Mouse (Mus musculus) midbrain, embryonic 14.5 days (tissue): Measurements from ENCODE around the gene Mavs. TPM values are rescaled to one million over a fixed set of nuclear protein-coding genes. Genes with fewer than 3 reads are reported as not detected.

ENCODE experiments used
- ATAC-seq: fragments of 200-750 bp; cut with Nextera tagmentation; 2 replicates; pipeline ENCODE4 v1.8.0; 2017; ENCODE audit warnings: moderate number of reproducible peaks, moderate library complexity; ENCODE audit not compliant: low FRiP score, low TSS enrichment
- DNase-seq: peaks from one replicate; pipeline ENCODE4 v3.0.0-alpha.2; 2015
- H3K27ac ChIP-seq: fragments of 300-500 bp; sonication (generic); replicated peaks from 2 replicates; pipeline ENCODE4 v1.5.1; 2014; ENCODE audit warnings: mild to moderate bottlenecking, low read depth, low read length, moderate library complexity
- H3K27me3 ChIP-seq: fragments of 300-500 bp; sonication (generic); 2 replicates; pipeline ENCODE4 v1.6.1; 2014; ENCODE audit warnings: low read length, control low read depth, mixed read lengths; ENCODE audit not compliant: control insufficient read depth, insufficient read depth
- H3K36me3 ChIP-seq: fragments of 300-500 bp; sonication (generic); 2 replicates; pipeline ENCODE4 v1.6.1; 2014; ENCODE audit warnings: low read length, control low read depth; ENCODE audit not compliant: control insufficient read depth, insufficient read depth
- H3K4me1 ChIP-seq: fragments of 300-500 bp; sonication (generic); 2 replicates; pipeline ENCODE4 v1.6.1; 2014; ENCODE audit warnings: mild to moderate bottlenecking, antibody characterized with exemption, low read length, control low read depth; ENCODE audit not compliant: control insufficient read depth, insufficient read depth
- H3K4me2 ChIP-seq: fragments of 300-500 bp; sonication (generic); 2 replicates; pipeline ENCODE4 v1.6.1; 2014; ENCODE audit warnings: mild to moderate bottlenecking, low read length, moderate library complexity
- H3K4me3 ChIP-seq: fragments of 300-500 bp; sonication (generic); replicated peaks from 2 replicates; pipeline ENCODE4 v1.5.1; 2014; ENCODE audit warnings: low read depth, low read length
- H3K9ac ChIP-seq: fragments of 300-500 bp; sonication (generic); replicated peaks from 2 replicates; pipeline ENCODE4 v1.6.1; 2014; ENCODE audit warnings: mild to moderate bottlenecking, low read length, moderate library complexity
- H3K9me3 ChIP-seq: fragments of 300-500 bp; sonication (generic); 2 replicates; pipeline ENCODE4 v1.6.1; 2016; ENCODE audit warnings: low read length, control low read depth, mixed read lengths; ENCODE audit not compliant: control insufficient read depth
- WGBS: fragments of 180-500 bp; shearing (Covaris S2); extraction: QIAGEN DNeasy Blood & Tissue Kit; methylation state at CpG from one replicate; pipeline ENCODE4 v1.1.7; 2014; 5-methylcytosine and 5-hydroxymethylcytosine counted together
- polyA plus RNA-seq: library from polyadenylated mRNA; unstranded; fragments of >200 nt; fragmentation: Nextera tagmentation; extraction: Ambion mirVana; gene quantifications from 2 replicates; pipeline ENCODE4 v1.2.1, GENCODE M21; 2014

The Mavs gene
- polyA plus RNA-seq, 1 experiment from 2014 or later, result 6.8 TPM

DNA sequence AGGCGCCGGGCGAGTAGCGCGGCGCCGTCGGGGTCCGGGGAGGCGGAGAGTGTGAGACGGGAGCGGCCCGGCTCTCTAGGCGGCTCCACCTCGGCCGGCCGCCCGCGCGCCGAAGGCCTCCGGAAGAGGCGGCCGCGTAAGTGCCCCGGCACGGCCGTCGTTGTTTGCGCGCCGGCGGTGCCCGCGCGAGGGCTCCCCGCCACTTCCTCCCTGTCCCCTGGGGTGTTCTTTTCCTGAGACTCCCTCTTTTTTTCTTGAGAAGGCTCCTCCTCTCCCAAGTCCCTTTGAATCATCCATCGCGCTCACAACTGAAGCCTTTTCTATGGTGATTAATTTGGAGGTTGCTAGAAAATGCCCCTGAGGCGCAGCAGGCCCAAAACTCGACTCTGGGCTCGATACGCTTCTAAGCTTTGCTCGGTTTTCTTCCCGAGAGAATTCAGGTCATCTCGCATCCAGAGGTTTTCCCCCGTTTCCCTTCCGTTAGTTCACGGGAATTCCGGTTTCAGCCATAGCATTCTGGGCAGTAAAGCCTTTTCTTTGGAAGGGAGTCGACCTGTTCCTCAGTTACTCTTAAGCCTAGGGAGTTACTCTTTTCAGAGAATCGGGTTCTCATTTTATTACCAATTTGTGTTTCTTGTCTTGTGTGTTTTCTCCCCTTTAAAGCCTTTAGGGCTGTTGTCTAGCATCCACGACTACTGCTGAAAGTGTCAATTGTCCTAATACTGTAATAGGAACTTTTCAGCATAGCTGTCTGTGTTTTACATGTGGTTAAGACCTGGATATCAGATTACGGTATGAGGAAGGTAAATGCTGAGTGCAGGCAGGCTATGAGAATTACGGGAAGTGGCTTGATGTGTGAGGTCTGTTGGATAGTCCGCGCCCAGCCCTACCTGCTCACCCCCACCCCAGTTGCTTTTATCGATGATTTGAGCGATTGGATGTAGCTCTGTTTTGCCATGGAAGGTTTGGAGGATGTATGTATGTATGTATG is 29.1 kb downstream of the Mavs start:
- Histone ChIP-seq H3K9me3 (no peaks in the 10 kb centered on the region), H3K4me3 (peak overlapping the region; percentile 88), H3K4me1 (peaks cover 23% of the 10 kb centered on the region), H3K27me3 (no peaks in the 10 kb centered on the region), H3K36me3 (no peaks in the 10 kb centered on the region), H3K4me2 (peak overlapping the region; percentile 83), H3K9ac (peak overlapping the region; percentile 94), H3K27ac (peak overlapping the region; percentile 98)
- peak; percentile 78 for DNase-seq
- peak; percentile 78 for ATAC-seq
- under 1% methylated on average over 56 of the region's 59 CpGs for WGBS

DNA sequence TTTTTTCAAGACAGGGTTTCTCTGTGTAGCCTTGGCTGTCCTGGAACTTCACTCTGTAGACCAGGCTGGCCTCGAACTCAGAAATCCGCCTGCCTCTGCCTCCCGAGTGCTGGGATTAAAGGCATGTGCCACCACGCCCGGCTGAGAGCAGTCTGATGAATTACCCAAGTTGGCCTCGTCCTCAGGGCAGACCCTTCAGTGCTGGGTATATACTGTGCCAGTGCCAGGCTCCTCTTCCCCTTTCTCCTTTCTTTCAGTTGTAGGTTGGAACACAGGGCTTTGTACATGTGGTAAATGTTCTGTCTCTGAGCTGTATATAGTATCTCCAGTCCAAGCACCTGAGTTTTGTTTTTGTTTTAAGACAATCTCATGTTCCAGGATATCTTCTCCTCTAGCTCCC is 30.2 kb downstream of the Mavs start:
- H3K27me3 ChIP-seq, result no peaks in the 10 kb centered on the region
- no peaks in the 10 kb centered on the region for H3K9me3 ChIP-seq
- H3K36me3 ChIP-seq, result no peaks in the 10 kb centered on the region
- H3K27ac ChIP-seq, result no peak overlapping the region
- 74% methylated on average over 6 of the region's 6 CpGs for WGBS
- peak overlapping the region; percentile 83 for H3K4me2 ChIP-seq
- no peak for ATAC-seq
- H3K9ac ChIP-seq, result no peak overlapping the region; the same call in 1 of the 2 replicates
- no peak for DNase-seq
- H3K4me3 ChIP-seq, result peak overlapping the region; percentile 88
- H3K4me1 ChIP-seq, result peaks cover 23% of the 10 kb centered on the region

DNA sequence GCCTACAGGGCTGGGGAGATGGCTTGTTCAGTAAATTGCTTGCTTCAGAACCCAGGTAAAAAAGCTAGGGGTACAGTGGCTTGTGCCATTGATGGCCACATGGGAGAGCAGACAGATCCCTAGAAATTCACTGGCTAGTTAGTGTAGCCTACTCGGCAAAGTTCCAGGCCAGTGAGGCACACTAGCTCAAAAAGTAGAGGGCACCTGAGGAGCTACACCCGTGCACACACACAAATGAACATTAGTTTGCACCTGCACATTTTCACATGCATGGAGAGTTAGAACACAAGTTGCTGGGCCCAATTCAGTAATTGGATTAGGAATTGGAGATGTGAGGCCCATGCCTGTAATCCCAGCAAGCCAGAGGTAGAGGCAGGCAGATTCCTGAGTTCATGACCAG is 31.2 kb downstream of the Mavs start:
- no peaks in the 10 kb centered on the region for H3K27me3 ChIP-seq
- H3K9me3 ChIP-seq, result no peaks in the 10 kb centered on the region
- H3K36me3 ChIP-seq, result no peaks in the 10 kb centered on the region
- no peak overlapping the region for H3K27ac ChIP-seq
- ATAC-seq (no peak), DNase-seq (no peak)
- H3K4me3 ChIP-seq, result no peak overlapping the region
- H3K9ac ChIP-seq, result no peak overlapping the region
- peaks cover 23% of the 10 kb centered on the region for H3K4me1 ChIP-seq
- 0 out of 2 replicates have a peak overlapping the region, but pooled peaks have one; percentile 83 for H3K4me2 ChIP-seq
- WGBS, result 77% methylated on average over 2 of the region's 2 CpGs

DNA sequence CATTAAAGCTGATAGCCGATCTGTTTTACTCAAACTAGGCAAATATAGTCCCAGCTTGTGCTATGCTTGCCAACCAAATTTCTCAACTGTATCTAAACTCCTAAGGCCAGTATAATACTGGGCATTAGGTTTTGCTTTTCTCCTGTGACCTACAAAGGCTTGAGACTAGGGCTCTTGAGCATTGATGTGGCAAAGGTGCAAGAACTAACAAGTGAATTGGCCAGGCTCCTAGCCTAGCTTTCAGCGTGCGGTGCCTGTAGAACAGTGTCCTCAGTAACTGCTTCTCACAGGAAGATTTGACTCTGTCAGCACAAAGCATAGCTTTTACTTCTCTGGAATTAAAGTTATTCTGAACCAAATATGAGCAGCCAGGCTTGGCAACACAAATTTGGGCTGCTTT is 41.6 kb downstream of the Mavs start:
- ATAC-seq, result no peak
- Histone ChIP-seq H3K9me3 (no peaks in the 10 kb centered on the region), H3K27me3 (no peaks in the 10 kb centered on the region), H3K4me1 (no peaks in the 10 kb centered on the region), H3K4me2 (no peak overlapping the region), H3K36me3 (peaks cover 58% of the 10 kb centered on the region), H3K4me3 (no peak overlapping the region), H3K27ac (no peak overlapping the region), H3K9ac (no peak overlapping the region)
- DNase-seq, result no peak
- WGBS, result 96% methylated on average over 3 of the region's 3 CpGs

DNA sequence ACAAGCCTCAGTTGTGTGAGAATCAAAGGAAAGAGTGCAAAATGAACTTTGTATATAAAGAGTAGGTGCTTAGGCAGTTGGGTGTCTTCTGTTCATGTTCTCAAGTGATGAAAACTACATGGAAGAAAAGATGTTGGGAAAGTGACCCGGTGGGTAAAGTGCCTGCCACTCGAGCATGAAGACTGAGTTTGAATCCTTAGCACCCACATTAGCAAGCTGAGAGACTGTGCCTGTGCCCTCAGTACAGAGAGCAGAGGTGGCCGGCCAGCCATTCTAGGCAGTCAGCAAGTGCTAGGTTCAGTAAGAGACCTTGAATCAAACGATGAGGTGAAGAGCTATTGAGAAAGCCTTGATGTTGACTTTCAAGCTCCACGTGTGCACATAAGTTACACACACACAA is 42.9 kb downstream of the Mavs start:
- ATAC-seq (no peak), DNase-seq (no peak)
- H3K27ac ChIP-seq, result no peak overlapping the region
- peaks cover 64% of the 10 kb centered on the region for H3K36me3 ChIP-seq
- no peaks in the 10 kb centered on the region for H3K9me3 ChIP-seq
- 96% methylated on average over 5 of the region's 5 CpGs for WGBS
- no peak overlapping the region for H3K4me2 ChIP-seq
- no peak overlapping the region for H3K9ac ChIP-seq
- H3K4me3 ChIP-seq, result no peak overlapping the region
- H3K4me1 ChIP-seq, result no peaks in the 10 kb centered on the region
- H3K27me3 ChIP-seq, result no peaks in the 10 kb centered on the region

DNA sequence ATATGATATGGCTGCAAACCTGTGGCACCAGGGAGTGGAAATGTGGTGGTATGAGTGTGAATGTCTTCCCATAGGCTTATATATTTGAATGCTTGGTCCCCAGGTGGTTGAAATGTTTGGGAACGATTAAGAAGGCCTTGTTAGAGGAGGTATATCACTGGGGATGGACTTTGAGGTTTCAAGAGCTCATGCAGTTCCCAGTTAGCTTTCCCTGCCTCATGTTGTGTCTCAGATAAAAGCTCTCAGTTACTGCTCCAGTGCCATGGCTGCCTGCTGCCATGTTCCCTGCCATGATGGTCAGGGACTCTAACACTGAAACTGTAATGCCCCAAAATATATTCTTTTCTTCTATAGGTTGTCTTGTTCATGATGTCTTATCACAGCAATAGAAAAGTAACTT is 47.7 kb downstream of the Mavs start:
- peaks cover 50% of the 10 kb centered on the region for H3K36me3 ChIP-seq

DNA sequence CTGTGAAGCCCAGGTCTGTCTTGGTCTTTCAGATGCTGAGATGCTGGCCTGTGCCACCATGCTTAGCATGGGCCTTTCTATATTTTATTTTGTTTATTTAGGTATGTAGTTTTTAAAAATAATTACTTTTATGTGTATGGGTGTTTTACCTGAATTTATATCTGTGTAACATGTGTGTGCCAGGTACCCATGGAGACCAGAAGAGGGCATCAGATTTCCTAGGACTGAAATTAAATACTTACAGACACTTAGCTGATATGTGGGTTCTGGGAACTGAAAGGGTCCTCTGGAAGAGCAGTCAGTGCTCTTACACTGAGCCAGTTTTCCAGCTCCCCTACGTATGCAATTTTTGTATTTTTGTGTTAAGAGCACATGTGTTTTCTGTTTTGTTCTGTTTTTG is 52.4 kb downstream of the Mavs start:
- H3K27ac ChIP-seq, result no peak overlapping the region
- no peaks in the 10 kb centered on the region for H3K9me3 ChIP-seq
- DNase-seq, result no peak
- peaks cover 43% of the 10 kb centered on the region for H3K36me3 ChIP-seq
- H3K4me1 ChIP-seq, result no peaks in the 10 kb centered on the region
- no peak overlapping the region for H3K4me3 ChIP-seq
- H3K9ac ChIP-seq, result no peak overlapping the region
- H3K4me2 ChIP-seq, result no peak overlapping the region
- WGBS, result 80% methylated on average over 1 of the region's 1 CpGs
- no peaks in the 10 kb centered on the region for H3K27me3 ChIP-seq
- no peak for ATAC-seq

More for the DNA sequence above, 47.7 kb downstream of the Mavs start:
- no peak for DNase-seq
- Histone ChIP-seq H3K27ac (no peak overlapping the region), H3K4me3 (no peak overlapping the region), H3K4me1 (no peaks in the 10 kb centered on the region), H3K9me3 (no peaks in the 10 kb centered on the region), H3K9ac (no peak overlapping the region), H3K4me2 (no peak overlapping the region), H3K27me3 (no peaks in the 10 kb centered on the region)
- WGBS, result 92% methylated on average over 1 of the region's 1 CpGs
- ATAC-seq, result no peak

DNA sequence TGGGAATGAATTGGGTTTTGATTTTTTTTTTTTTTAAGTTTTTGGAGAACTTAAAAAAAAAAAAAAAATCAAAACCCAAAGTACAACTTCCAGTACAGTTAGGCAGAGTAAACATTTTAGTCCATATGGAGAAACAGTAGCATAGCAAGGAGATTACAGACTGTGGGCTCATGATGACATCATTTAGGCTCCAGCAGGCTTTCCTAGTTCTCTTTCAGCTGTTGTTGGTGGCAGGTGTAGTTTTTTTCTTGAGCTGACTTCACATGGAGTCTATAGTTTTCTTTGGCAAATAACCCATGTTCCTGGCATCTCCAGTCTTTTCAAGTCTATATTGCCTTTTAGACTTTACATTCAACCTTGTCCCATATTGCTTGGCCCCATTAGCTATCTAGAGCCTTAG is 56.8 kb downstream of the Mavs start:
- Histone ChIP-seq H3K27ac (no peak overlapping the region), H3K4me2 (no peak overlapping the region), H3K9ac (no peak overlapping the region), H3K27me3 (no peaks in the 10 kb centered on the region), H3K4me1 (no peaks in the 10 kb centered on the region), H3K9me3 (no peaks in the 10 kb centered on the region), H3K4me3 (no peak overlapping the region), H3K36me3 (peaks cover 53% of the 10 kb centered on the region)
- DNase-seq (no peak), ATAC-seq (no peak)

DNA sequence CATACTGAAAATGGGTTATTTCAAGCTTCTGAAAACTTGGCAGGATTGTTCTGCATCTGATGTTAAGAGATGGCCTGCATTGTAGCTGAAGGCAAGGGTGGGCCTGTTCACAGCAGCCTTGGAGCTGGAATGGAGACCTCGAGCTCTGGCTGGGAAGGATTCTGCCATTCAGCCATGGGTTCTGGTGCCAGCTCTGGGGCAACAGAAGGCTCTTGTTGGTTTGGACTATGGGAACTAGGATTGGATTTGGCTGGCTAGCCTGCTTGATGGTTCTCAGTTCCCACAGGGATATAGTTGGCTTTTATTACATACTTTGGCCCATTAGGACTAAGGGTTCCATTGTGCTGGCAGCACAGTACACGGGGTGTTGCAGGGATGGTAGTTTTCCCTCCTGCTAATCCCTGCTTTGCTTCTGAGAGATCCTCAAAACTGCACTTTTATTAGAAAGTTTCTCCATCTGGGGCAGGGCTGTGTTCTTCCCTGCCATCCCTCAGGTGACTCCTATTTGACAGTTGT is 62.9 kb downstream of the Mavs start:
- DNase-seq (no peak), ATAC-seq (no peak)
- Histone ChIP-seq H3K9me3 (no peaks in the 10 kb centered on the region), H3K9ac (no peak overlapping the region), H3K27me3 (no peaks in the 10 kb centered on the region), H3K4me1 (no peaks in the 10 kb centered on the region), H3K4me3 (no peak overlapping the region), H3K4me2 (no peak overlapping the region), H3K36me3 (peaks cover 69% of the 10 kb centered on the region), H3K27ac (no peak overlapping the region)
- 79% methylated on average over 2 of the region's 2 CpGs for WGBS
